Mouse (Mus musculus): ENCODE data around the gene Kcnj5.
A peak's percentile ranks its signal among the peaks of the same experiment; 100 is the strongest.

Gene Kcnj5

DNA sequence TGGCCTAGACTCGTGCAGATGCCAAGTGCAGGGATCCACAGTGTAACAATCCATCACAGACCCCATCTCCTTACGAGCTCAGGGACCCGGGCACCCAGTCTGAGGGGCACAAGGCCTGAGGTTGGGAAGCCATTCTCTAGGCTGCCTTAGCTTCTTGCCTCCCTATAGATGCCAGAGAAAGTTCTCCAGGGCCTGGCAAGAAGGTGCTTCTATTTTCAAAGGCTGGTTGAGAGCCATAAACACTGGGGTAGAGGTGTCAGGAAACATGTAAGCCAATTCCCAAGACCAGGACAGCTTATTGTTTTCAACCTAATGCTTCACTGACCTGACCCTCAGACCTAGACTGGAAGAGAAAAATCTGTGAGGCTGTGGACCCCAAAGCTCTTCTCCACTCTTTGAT is 28.2 kb downstream of the Kcnj5 start:
- DNase-seq, result no peak

DNA sequence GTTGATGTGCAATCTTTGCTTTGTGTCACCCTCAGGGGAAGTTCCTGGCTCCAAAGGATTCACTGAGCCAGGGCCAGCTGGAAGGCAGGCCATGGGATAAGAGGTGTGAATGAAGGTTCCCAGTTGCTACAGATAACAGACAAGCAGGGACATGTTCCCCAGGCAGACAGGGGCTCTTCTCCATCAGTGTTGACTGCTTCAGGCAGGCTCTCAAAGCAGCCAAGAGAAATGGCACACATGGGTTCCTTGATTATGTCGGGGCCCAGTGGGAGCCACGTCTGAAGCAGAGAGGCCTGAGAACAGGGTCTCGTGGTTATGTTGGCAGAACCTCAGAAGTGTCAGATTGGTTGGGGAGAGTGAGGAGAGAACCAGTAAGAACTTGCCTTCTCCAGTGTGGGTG is 30.1 kb downstream of the Kcnj5 start:
- DNase-seq, result no peak

- no peak for DNase-seq
Observed at GRCm38 (mm10) chr9:32312208-32312607, 31.9 kb downstream of the Kcnj5 start.

GRCm38 (mm10) chr9:32311786-32312185 is 32.4 kb downstream of the Kcnj5 start:
- DNase-seq, result peak; percentile 37 to 53

GRCm38 (mm10) chr9:32302501-32303150 is 41.5 kb downstream of the Kcnj5 start:
- no peak for DNase-seq

DNA sequence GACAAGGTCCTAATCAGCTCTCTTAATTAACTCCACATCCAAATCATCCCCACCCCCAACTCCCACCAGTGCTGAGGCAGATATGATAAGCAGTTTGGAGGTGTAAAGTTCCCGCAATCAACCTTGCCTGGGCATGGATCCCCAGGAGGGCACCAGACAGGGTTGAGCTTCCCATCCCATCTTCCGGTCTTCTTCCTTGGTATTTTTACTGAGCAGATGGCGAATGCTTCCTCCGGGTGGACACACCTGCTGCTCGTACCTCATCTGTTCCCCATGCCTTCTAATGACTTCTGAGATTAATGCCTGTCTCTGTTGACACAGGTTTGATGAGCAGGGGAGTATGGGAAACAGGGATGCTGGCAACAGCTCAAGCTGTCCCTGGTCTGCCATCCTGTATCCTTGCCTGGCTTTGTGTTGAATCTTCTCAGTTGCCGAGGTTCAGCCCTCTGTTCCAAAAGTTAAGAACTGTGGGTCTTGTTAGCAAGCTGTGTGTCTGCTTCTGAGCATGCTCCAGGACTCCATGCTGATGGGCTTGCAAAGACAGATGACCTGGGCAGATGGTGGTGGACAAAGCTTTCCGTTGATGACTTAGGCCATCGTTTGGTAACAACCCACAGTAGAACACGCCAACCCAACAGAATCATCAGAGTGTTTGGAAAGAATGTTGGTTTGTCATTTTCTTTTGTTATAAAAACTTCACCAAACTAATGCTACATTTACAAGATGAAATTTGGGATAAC is 48.9 kb downstream of the Kcnj5 start:
- peak; percentile 64 to 75 for DNase-seq

DNA sequence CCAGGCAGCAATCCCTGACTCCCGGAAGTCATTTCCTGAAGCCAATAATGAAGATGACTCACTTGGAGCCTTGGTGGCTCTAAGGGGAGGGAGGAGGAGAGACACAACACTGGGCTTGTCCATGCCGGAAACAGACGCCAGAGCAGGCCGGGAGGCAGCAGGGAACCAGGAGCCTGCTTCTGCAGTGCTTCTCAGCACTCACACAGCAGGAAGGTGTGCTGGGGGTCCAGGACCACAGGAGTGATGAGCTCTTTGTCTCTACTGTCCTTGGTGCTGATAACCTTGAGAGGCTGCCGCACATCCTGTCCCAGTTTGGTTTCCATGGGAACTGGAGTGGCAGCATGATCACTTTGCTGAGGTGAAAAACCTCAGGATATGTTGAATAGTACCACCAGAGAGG is 51.5 kb downstream of the Kcnj5 start:
- peak; percentile 59 to 75 for DNase-seq

- no peak for DNase-seq
Observed at GRCm38 (mm10) chr9:32291618-32292017, 52.5 kb downstream of the Kcnj5 start.

DNA sequence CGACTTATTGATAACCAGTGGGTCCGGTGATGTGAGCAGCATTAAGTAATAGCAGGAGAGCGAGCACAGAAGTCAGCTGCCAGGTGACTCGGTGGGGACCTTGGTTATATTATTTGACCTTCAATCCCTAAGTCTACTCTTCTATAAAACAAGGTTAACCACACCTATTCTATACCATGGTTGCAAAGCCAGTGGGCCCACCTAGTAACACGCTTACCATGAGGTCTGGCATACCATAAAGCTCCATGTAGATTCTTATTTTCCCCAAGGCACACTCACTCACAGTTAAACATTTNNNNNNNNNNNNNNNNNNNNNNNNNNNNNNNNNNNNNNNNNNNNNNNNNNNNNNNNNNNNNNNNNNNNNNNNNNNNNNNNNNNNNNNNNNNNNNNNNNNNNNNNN is 60.6 kb downstream of the Kcnj5 start:
- no peak for DNase-seq

DNA sequence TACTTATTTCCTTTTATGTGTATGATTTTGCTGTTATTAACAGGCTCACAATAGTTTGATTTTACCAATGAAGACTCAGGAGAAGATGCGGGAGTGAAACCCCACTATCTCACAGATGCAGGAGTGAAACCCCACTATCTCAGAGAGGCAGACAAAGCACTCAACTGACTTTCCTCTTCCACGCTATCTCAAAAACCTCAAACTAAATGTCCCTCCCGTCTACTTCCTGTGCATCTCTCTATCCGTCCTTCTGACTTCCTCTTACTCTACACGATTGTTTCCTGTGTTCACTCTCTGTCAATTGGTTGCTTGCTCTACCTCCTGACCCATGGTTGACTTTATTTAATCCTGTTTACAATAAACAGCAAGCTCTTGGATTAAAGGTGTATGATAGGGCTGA is 63.7 kb downstream of the Kcnj5 start:
- no peak for DNase-seq

- no peak for DNase-seq
Observed at GRCm38 (mm10) chr9:32279789-32280188, 64.4 kb downstream of the Kcnj5 start.

GRCm38 (mm10) chr9:32278052-32278451 is 66.1 kb downstream of the Kcnj5 start:
- no peak for DNase-seq

GRCm38 (mm10) chr9:32271896-32272444 is 72.2 kb downstream of the Kcnj5 start:
- DNase-seq, result peak; percentile 68 to 79

Data from cerebellum, adult 18-20 months (tissue).